ENCODE assay signal across 8 mouse cellular contexts in genomic region chr19:6950613-6951153, GRCm38 (mm10). TPM values are rescaled to one million over a fixed set of nuclear protein-coding genes. Genes with fewer than 3 reads are reported as not detected.
A peak's percentile ranks its signal among the peaks of the same experiment; 100 is the strongest.
DNase-seq lines count a peak whose midpoint lies in the region; ATAC-seq lines count a peak whose summit lies in the region.

No protein-coding gene starts in this region.

- peak; percentile 77 for DNase-seq in A20 (ENCODE audit: low read depth, low spot score)
- peak; percentile 60 for DNase-seq in ZHBTc4 (ENCODE audit: low read depth, low spot score)
- DNase-seq in embryo, embryonic 10.5 days (ENCODE audit: low spot score) = peak; percentile 87
- peak; percentile 69 for DNase-seq in kidney, postnatal 10 days
- DNase-seq in neural tube, embryonic 11.5 days (ENCODE audit: low spot score) = peak; percentile 72
- peak; percentile 75 for DNase-seq in yolk sac, embryonic 10.5 days (ENCODE audit: low spot score)

- H3K36me3 ChIP-seq in heart, embryonic 14.5 days (ENCODE audit: control insufficient read depth, insufficient read depth, low read length) = peaks cover 18% of the 10 kb centered on the region
- no peaks in the 10 kb centered on the region for H3K36me3 ChIP-seq in liver, embryonic 16.5 days (ENCODE audit: control insufficient read depth, insufficient read depth)
- no peaks in the 10 kb centered on the region for H3K36me3 ChIP-seq in neural tube, embryonic 11.5 days (ENCODE audit: control insufficient read depth, insufficient read depth, low read length)

- H3K27me3 ChIP-seq in heart, embryonic 14.5 days (ENCODE audit: control insufficient read depth, insufficient read depth, low read length) = no peaks in the 10 kb centered on the region
- no peaks in the 10 kb centered on the region for H3K27me3 ChIP-seq in liver, embryonic 16.5 days (ENCODE audit: control insufficient read depth, insufficient read depth, low read depth, low read length)
- no peaks in the 10 kb centered on the region for H3K27me3 ChIP-seq in neural tube, embryonic 11.5 days (ENCODE audit: control insufficient read depth, insufficient read depth, low read length)

- ATAC-seq in heart, embryonic 14.5 days (ENCODE audit: insufficient number of reproducible peaks, insufficient read depth, low FRiP score, low read depth) = peak; percentile 24; the same call in 1 of the 2 replicates
- peak; percentile 9 for ATAC-seq in liver, embryonic 16.5 days (ENCODE audit: low read depth)
- ATAC-seq in neural tube, embryonic 11.5 days (ENCODE audit: insufficient read depth, low FRiP score, low TSS enrichment) = peak; percentile 61

- peaks cover 24 to 45% of the 10 kb centered on the region in 2 experiments for H3K4me1 ChIP-seq in heart, embryonic 14.5 days (ENCODE audit: control insufficient read depth in 2 of 2, insufficient read depth in 2 of 2, low read length in 2 of 2)
- peaks cover 28% of the 10 kb centered on the region for H3K4me1 ChIP-seq in liver, embryonic 16.5 days (ENCODE audit: control insufficient read depth, low read depth, low read length)
- H3K4me1 ChIP-seq in neural tube, embryonic 11.5 days (ENCODE audit: control insufficient read depth, insufficient read depth, low read length) = peaks cover 10% of the 10 kb centered on the region

- WGBS in heart, embryonic 14.5 days = under 1% methylated on average over 28 of the region's 28 CpGs
- under 1% methylated on average over 28 of the region's 28 CpGs for WGBS in liver, embryonic 16.5 days (ENCODE audit: insufficient replicate concordance)
- WGBS in neural tube, embryonic 11.5 days = 0% methylated on average over 28 of the region's 28 CpGs

- H3K4me3 ChIP-seq in heart, embryonic 14.5 days (ENCODE audit: control insufficient read depth in 1 of 2, insufficient read depth in 1 of 2, low read depth in 1 of 2, low read length in 2 of 2) = peak overlapping the region; percentile 64 to 66
- H3K4me3 ChIP-seq in liver, embryonic 16.5 days (ENCODE audit: low read depth, low read length) = peak overlapping the region; percentile 72
- H3K4me3 ChIP-seq in neural tube, embryonic 11.5 days (ENCODE audit: low read depth, low read length) = peak overlapping the region; percentile 63

- peak overlapping the region; percentile 88 for H3K4me2 ChIP-seq in heart, embryonic 14.5 days (ENCODE audit: low read length)
- peak overlapping the region; percentile 96 for H3K4me2 ChIP-seq in liver, embryonic 16.5 days (ENCODE audit: low read depth, low read length)
- H3K4me2 ChIP-seq in neural tube, embryonic 11.5 days (ENCODE audit: low read depth) = peak overlapping the region; percentile 81

- peak overlapping the region; percentile 88 for H3K9ac ChIP-seq in heart, embryonic 14.5 days (ENCODE audit: low read length)
- peak overlapping the region; percentile 74 for H3K9ac ChIP-seq in liver, embryonic 16.5 days (ENCODE audit: low read depth, low read length)
- peak overlapping the region; percentile 86 for H3K9ac ChIP-seq in neural tube, embryonic 11.5 days (ENCODE audit: low read length)

- no peaks in the 10 kb centered on the region for H3K9me3 ChIP-seq in heart, embryonic 14.5 days (ENCODE audit: control insufficient read depth, low read length)
- no peaks in the 10 kb centered on the region for H3K9me3 ChIP-seq in liver, embryonic 16.5 days (replicated peaks; ENCODE audit: control insufficient read depth, low read length)
- H3K9me3 ChIP-seq in neural tube, embryonic 11.5 days (ENCODE audit: control insufficient read depth, low read length) = no peaks in the 10 kb centered on the region

- H3K27ac ChIP-seq in heart, embryonic 14.5 days (replicated peaks in 1 of 2; ENCODE audit: control insufficient read depth in 1 of 2, insufficient read depth in 1 of 2, low read depth in 2 of 2, low read length in 2 of 2) = peak overlapping the region; percentile 97 to 98
- H3K27ac ChIP-seq in liver, embryonic 16.5 days (ENCODE audit: low read length) = peak overlapping the region; percentile 94
- H3K27ac ChIP-seq in neural tube, embryonic 11.5 days (ENCODE audit: low read depth, low read length) = peak overlapping the region; percentile 97

RNA-seq across cellular contexts. Expression of gene Gpr137, which starts 8.4 kb away (rescaled TPM):
- 20.7 and 20.8 TPM in 2 replicates for polyA plus RNA-seq in heart, embryonic 14.5 days (2014; fragmentation: Nextera tagmentation; extraction: Ambion mirVana)
- 5.2 and 5.3 TPM in 2 replicates for polyA plus RNA-seq in liver, embryonic 16.5 days (2015; fragmentation: Nextera tagmentation; extraction: Ambion mirVana)
- polyA plus RNA-seq in neural tube, embryonic 11.5 days (2014; fragmentation: Nextera tagmentation; extraction: Ambion mirVana) = 34.6 and 39.7 TPM in 2 replicates

RNA-seq across cellular contexts. Expression of gene Bad, which starts 9.0 kb away (rescaled TPM):
- polyA plus RNA-seq in heart, embryonic 14.5 days (2014; fragmentation: Nextera tagmentation; extraction: Ambion mirVana) = 55.9 and 58.0 TPM in 2 replicates
- polyA plus RNA-seq in liver, embryonic 16.5 days (2015; fragmentation: Nextera tagmentation; extraction: Ambion mirVana) = 24.8 and 25.2 TPM in 2 replicates
- 53.0 and 58.5 TPM in 2 replicates for polyA plus RNA-seq in neural tube, embryonic 11.5 days (2014; fragmentation: Nextera tagmentation; extraction: Ambion mirVana)

RNA-seq across cellular contexts. Expression of gene Kcnk4, which starts 16.4 kb away (rescaled TPM):
- 0.27 and 0.46 TPM in 2 replicates for polyA plus RNA-seq in heart, embryonic 14.5 days (2014; fragmentation: Nextera tagmentation; extraction: Ambion mirVana)
- polyA plus RNA-seq in liver, embryonic 16.5 days (2015; fragmentation: Nextera tagmentation; extraction: Ambion mirVana) = 0.04 and 0.11 TPM in 2 replicates
- 0.13 and 0.28 TPM in 2 replicates for polyA plus RNA-seq in neural tube, embryonic 11.5 days (2014; fragmentation: Nextera tagmentation; extraction: Ambion mirVana)

RNA-seq across cellular contexts. Expression of gene Ppp1r14b, which starts 24.1 kb away (rescaled TPM):
- 170 and 184 TPM in 2 replicates for polyA plus RNA-seq in heart, embryonic 14.5 days (2014; fragmentation: Nextera tagmentation; extraction: Ambion mirVana)
- polyA plus RNA-seq in liver, embryonic 16.5 days (2015; fragmentation: Nextera tagmentation; extraction: Ambion mirVana) = 15.9 and 17.4 TPM in 2 replicates
- polyA plus RNA-seq in neural tube, embryonic 11.5 days (2014; fragmentation: Nextera tagmentation; extraction: Ambion mirVana) = 290 and 313 TPM in 2 replicates

RNA-seq across cellular contexts. Expression of gene Catsperz, which starts 25.5 kb away (rescaled TPM):
- polyA plus RNA-seq in heart, embryonic 14.5 days (2014; fragmentation: Nextera tagmentation; extraction: Ambion mirVana) = 1.4 and 1.7 TPM in 2 replicates
- polyA plus RNA-seq in liver, embryonic 16.5 days (2015; fragmentation: Nextera tagmentation; extraction: Ambion mirVana) = 0.16 and 0.50 TPM in 2 replicates
- polyA plus RNA-seq in neural tube, embryonic 11.5 days (2014; fragmentation: Nextera tagmentation; extraction: Ambion mirVana) = 0.77 TPM in 1 of 2 replicates, not detected in the other

Comparison
In these comparisons a context has a peak if more than half of its experiments do, and no peak if none do; other contexts are left out.
1. Peak in every context shown above with its lines: DNase-seq, ATAC-seq, H3K4me3 ChIP-seq and H3K27ac ChIP-seq.
2. ATAC-seq: peak in every context shown above with its lines; median percentile 61 in neural tube, embryonic 11.5 days; 24 in heart, embryonic 14.5 days; 9 in liver, embryonic 16.5 days.